Mouse (Mus musculus) C2C12 (cell line): ENCODE data around the gene Phf13.

Experiments
- CEBPB ChIP-seq: IDR thresholded peaks from one replicate; pipeline ENCODE4 v1.6.1; 2011; ENCODE audit warnings: low read depth, mild to moderate bottlenecking, control low read depth, moderate library complexity
- CTCF ChIP-seq: IDR thresholded peaks from one replicate; pipeline ENCODE4 v1.5.1; 2011; ENCODE audit not compliant: control insufficient read depth, insufficient read depth, insufficient read length
- FOSL1 ChIP-seq: IDR thresholded peaks from one replicate; pipeline ENCODE4 v1.8.0; 2011; ENCODE audit warnings: mild to moderate bottlenecking, low read length; ENCODE audit not compliant: poor library complexity, insufficient read depth, severe bottlenecking
- MAX ChIP-seq: IDR thresholded peaks from one replicate; pipeline ENCODE4 v1.6.1; 2011; ENCODE audit warnings: mild to moderate bottlenecking, control low read depth
- MYOD1 ChIP-seq: IDR thresholded peaks from one replicate; pipeline ENCODE4 v1.6.1; 2011; ENCODE audit warnings: low read depth; ENCODE audit not compliant: control insufficient read depth, insufficient read length

GRCm38 (mm10) chr4:151948497-151949471 is 47.3 kb downstream of the Phf13 start:
- TF ChIP-seq FOSL1 = no peak
- TF ChIP-seq CTCF = no peak
- TF ChIP-seq CEBPB = no peak
- TF ChIP-seq MYOD1 = no peak
- no peak for TF ChIP-seq MAX
